Mouse (Mus musculus): ENCODE data around the gene Cdhr5.

The Cdhr5 gene

DNA sequence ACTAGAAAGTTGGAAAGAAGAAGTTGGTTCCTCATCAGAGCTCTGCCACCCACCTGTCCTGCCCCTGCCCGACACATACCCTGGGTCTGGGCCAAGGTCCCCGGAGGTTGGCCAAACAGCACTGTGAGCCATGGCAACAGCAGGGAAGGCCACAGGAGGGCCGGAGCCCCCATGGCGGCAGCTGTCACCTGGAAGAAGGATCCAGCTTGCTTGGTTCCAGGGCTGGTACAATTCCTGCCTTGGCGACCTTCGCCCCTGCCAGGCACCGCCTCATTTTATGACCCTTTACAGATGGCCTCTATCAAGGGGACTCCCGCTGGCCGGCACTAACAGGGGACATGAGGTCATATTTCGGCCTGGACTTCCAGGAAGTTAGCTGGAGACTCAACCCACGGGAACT lies at the start of gene Cdhr5:
TSS of gene Cdhr5 (minus strand) at position 241 of the 400 bp plus-strand sequence.
- peak; percentile 53 to 71 for DNase-seq

DNA sequence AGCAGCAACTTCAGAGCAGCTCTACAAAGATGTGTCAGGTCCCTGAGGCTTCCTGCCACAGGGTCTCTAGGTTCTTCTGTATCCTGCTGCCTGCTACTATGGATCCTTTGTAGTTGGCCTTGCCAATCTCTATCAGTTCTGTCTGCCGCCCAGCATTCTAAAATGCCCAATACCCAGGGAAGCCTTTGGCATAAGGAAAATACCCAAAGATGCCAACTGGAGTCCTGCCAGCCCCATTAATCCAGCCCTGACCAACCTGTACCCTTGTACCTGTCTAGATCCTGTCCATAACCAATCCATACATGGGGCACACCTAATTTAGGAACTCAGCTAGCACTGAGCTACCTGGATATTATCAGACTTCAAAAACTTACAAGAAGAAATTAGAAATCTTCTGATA lies 48.1 kb upstream of the Cdhr5 start:
- no peak for DNase-seq

DNA sequence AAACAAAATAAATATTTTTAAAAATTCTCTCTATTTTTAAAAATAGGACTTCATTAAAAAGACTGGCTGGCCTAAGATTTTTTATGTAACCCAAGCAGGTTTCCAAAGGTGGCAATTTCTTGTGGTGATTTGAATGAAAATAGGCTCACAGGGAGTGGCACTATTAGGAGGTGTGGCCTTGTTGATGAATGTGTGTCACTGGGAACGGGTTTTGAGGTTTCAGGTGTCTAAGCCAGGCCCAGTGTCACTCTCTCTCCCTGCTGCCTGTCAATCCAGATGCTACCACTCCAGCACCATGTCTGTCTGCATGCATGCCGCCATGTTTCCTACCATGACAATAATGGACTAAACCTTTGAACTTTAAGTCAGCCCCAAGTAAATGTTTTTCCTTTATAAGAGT lies 42.9 kb upstream of the Cdhr5 start:
- DNase-seq = no peak

DNA sequence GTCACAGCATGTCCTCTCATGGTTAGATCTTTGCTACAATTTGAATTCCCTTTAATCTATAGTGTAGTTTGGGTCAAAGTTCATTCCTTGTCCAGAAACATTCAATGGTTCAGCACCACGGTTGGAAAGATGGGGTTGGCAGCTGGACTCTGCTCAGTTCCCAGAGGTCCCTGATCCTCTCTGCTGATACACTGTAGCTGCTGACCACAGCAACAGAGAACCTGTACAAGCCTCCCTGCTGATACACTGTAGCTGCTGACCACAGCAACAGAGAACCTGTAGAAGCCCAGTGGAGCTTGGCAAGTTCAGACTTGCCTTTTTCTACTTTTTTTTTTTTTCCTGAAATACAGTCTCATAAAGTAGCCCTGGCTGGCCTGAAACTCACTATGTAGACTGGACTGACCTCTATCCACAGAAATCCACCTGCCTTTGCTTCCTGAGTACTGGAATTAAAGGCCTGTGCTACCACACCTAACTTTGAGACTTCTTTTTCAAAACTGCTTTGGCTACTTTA lies 41.1 kb upstream of the Cdhr5 start:
- no peak for DNase-seq

DNA sequence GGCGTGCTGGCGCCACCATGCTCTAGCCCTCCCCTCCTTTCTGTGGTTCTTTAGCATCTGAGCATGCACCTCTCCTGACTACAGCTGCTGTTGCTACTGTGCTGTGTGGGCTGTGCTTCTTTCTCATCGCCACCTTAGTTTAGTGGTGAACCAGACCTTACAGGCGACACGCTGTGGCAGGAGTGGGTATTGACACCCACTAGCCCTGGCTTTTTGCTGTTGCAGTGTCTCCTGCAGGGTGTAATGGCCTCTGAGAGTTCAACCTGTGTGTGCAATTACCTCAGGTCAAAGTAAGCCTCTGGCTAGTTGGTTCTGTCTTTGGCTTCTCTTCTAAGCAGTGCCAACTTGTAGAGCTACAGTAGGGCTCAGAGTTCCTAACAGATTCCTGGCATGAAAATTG lies 39.4 kb upstream of the Cdhr5 start:
- DNase-seq = peak; percentile 71 to 79

DNA sequence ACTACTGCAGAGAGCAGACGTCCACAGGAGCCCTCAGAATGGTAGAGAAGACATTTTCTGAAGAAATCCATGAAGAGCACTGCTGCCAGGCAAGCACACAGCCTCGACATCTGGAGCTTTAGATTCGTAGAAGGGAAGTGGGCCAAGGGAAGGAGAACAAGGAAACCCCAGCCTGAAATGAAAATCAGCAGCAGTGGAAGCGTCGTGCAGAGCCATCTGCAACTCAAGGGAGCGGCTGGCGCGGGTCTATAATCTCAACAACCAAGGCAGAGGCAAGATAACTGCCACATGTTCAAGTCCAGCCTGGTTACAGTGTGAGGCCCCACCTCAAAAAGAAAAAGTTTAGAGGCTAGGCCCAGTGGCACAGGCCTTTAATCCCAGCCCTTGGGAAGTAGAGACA lies 38.5 kb upstream of the Cdhr5 start:
- no peak for DNase-seq

DNA sequence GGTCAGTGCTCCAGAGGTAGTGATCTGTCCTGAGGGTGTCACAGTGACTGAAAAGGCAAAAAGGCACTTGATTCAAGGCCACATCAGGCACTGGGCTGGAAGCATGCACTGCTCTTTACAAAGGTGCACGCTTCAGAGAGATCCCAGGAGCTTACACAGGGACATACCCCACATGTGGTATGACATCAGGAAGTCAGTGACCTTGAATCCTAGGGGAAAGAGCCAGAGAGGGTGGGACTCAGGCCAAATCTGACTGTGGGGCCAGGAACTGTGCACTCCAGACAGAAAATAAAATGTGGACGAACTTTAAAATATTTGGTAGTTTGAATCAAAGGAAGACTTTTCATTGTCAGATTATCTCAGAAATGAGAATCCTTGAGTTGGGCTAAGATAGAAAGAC lies 37.8 kb upstream of the Cdhr5 start:
- DNase-seq = no peak

DNA sequence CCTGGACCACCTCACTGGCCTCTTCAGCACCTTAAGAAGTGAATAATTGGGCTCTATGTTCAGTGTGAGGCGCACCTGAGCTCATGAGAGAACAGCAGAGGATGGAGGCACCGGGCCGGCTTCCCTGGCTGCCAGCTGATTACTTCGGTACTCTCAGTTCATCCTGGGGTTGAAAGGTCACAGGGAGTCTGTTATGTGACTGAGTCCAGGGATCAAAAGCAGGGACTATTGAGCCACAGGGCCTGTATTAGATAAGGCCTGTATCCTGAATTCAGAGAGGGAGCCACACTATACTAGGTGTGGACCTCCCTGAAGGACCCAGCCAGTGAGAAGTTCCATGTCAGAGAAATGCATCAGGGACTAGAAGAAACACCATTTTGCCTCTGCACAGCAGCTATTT lies 28.0 kb upstream of the Cdhr5 start:
- DNase-seq = no peak

DNA sequence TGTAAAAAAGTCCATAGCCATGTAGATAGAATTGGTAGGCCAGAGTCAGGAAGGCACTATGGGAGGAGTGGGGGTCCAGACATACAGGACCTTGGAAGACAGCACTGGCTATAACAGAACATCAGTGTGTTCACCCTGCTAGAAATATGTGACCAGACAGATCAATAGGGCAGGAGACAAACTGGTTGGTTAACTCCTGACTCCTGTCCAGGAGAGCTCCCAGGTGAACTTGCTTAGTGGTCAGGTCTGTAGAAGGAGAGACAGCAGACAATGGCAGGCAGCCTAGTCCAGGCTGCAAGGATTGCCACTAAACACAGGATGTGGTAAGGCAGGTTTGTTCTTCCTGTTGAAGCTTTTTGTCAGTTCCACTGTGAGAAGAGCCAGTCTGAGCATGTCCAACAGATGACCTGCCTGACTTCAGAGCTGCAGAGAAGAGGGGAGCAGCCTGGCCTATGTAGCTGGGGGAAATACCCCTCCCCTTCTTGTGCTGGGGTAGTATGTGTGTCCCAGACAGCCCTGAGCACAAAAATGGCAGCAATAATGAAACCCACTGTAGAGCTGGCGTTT lies 26.2 kb upstream of the Cdhr5 start:
- no peak for DNase-seq

DNA sequence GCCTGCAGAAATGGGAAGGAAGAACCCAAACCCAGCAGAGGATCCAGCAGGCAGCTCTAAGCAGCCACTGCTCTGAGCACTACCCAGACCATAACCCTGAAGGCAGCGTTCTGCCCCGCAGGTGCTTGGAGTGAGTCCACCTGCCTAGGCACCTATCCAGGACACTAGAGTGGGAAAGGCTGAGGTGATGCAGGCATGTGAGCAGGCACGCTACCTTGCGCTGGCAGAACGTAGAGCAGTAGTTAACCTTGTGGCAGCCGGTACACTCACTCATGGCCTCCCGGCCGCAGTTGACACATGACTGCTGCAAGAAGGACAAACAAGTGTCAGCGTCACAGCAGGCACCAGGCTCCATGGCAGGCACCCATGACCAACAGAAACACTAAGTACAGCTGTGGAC lies 24.8 kb upstream of the Cdhr5 start:
- DNase-seq = no peak

DNA sequence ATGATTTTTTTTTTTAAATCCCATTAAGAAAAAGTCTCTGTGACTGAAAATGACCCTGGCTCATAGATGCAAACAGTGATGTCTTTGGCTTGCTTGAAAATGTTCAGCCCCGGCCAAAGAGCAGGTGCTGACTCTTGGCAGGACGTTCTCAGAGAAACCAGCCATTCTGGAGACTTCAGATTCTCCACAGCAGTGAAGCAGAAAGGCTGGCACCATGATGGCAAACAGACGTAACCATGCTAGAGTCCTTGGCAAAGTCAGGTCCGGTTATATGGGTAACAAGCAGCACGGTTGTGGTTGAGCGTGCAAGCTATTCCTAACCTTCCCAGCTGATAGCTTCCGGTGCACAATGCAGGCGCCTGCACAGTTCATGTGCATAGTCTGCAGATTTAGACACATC lies 22.6 kb upstream of the Cdhr5 start:
- DNase-seq = no peak

DNA sequence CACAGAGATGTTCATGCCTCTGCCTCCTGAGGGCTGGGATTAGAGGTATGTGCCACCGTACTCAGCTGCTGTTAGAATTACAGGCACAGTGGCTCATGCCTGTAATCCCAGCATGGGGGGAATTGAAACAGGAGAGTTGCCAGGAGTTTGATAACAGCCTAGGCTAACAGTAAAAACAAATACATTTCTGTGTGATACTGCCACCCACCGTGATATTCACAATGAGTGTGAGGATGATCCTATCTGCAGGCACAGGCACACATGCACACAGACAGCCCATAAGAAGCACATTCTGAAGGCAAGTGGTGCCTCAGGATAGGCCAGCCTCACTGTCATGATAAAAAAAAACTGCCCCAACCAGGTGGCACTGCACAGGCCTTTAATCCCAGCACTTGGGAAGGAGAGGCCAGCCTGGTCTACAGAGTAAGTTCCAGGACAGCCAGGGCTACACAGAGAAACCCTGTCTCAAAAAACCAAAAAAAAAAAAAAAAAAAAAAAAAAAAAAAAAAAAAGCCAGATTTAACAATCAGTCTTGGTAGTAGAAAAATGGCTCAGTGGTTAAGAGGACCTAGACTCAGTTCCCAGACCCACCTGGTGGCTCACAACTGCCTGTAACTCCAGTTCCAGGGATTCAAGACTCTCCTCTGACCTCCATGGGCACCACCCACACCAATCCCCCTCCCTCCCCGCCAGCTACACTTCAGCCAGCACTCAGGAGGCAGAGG lies 21.5 kb upstream of the Cdhr5 start:
- DNase-seq = no peak

DNA sequence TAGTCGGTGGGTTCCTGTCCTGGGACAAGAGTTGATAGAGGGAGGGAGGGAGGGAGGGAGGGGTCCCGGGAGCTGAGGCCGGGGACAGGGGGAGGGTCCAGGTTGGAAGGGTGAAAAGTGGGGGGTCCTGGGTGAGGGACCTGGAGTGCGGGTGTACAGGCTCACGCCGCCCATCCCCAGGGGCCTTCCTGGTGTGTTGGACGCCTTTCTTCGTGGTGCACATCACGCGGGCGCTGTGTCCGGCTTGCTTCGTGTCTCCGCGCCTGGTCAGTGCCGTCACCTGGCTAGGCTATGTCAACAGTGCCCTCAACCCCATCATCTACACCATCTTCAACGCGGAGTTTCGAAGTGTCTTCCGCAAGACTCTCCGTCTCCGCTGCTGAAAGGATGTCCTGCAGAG lies 17.9 kb upstream of the Cdhr5 start:
- peak in 1 of 2 experiments; percentile 16 for DNase-seq

DNA sequence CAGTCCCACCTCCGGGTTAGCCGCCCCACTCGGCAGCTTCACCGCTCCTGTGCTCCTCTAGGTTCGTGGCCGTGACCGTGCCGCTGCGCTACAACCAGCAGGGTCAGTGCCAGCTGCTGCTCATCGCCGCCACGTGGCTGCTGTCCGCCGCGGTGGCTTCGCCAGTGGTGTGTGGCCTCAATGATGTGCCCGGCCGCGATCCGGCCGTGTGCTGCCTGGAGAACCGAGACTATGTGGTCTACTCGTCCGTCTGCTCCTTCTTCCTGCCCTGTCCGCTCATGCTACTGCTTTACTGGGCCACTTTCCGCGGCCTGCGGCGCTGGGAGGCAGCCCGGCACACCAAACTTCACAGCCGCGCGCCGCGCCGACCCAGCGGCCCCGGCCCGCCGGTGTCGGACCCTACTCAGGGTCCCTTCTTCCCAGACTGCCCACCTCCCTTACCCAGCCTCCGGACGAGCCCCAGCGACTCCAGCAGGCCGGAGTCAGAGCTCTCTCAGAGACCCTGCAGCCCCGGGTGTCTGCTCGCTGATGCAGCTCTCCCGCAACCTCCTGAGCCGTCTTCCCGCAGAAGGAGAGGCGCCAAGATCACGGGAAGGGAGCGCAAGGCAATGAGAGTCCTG lies 17.4 kb upstream of the Cdhr5 start:
- peak; percentile 56 to 66 for DNase-seq

DNA sequence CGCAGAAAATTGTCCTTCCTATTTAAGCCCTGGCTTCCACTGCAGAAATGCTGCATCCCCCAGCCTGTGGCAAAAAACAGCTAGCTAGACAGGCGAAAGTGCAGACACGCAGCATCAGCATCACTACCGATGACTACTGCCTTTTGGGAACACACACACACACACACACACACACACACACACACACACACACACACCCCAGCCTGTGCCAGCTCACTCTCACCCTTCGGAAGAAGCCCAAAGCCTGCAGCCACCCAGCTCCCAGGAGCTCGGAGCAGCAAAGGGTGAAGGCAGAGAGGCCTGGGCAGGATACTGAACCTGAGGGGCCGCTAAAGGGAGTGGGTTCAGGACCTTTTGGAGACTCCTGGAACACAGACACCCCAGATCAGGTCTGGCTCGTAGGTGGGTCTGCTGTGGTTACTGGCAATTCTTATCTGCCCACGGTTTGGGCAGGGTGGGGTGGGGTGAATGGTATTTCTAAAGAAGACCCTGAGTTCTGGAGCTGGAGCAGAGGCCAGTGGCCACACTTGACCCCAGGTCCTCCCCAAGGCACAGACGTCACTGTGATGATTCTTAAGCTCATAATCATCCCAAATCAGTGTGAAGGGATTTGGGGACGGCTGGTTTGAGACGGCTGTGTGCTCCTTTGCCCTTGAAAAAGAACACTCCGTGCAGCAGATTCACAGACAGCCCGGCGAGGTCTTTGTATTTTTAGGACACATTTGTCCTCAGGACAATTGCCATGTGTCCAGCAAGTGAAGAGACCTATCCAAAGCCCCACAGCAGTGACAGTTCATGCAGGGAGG lies 16.2 kb upstream of the Cdhr5 start:
- no peak for DNase-seq

DNA sequence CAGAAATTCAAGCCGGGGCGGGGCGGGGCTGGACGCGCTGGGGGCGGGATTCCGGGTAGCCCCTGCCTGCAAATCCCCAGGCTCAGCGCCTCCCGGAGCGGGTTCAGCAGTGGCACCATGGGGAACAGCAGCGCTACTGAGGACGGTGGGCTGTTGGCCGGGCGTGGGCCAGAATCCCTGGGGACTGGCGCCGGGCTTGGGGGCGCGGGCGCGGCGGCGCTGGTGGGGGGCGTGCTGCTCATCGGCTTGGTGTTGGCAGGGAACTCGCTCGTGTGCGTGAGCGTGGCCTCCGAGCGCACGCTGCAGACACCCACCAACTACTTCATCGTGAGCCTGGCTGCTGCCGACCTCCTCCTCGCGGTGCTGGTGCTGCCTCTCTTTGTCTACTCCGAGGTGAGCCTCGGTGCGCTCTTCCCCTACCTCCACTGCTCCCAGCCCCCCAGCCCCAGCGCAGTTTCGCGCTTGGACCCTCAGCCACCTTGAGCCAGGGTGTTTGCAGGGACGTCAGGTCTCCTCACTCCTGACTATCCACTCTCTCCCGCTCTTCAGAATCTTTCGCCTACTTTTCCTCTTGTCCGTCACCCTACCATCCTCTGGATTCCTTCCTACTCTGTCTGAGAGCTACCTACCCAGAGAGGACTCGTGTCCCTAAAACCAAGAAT lies 15.5 kb upstream of the Cdhr5 start, which contains the start of gene Drd4:
TSS of gene Drd4 (plus strand) at position 86 of the 662 bp plus-strand sequence.
- DNase-seq = peak; percentile 67 to 73

DNA sequence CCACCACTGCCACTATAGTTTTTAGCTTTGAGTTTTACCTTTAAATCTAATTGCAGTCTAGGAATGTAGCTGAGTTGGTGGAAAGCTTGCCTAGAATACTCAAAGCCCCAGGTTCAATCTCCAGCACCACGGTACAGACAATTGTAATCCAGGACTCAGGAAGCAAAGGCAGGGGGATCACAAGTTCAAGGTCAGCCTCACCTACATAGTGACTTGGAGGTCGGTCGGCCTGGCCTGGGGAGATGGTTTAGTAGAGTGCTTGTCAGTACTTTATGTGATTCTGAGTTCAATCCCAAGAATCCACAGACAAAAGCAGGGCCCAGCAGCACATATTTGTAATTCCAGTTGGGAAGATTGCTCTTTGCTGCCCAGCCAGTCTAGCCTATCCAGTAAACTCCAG lies 11.5 kb upstream of the Cdhr5 start:
- DNase-seq = no peak

DNA sequence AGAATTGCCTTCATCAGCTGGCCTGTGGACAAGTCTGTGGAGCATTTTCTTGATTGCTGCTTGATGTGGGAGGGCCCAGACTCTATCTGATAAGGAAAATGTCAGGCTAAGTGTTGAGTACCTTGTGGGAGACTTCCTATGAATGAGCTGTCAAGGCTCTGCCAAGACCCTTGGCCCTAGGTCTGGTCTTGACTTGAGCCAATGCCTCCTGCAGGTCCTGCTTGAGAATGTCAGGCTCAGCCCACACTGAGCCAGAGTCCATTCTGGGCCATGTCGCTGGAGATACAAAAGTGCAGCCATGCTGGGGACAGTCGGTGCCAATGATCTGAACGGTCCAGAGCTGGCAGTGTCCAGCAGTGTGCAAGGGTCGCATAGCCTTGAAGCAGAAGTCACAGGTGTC lies 6.2 kb upstream of the Cdhr5 start:
- no peak for DNase-seq

DNA sequence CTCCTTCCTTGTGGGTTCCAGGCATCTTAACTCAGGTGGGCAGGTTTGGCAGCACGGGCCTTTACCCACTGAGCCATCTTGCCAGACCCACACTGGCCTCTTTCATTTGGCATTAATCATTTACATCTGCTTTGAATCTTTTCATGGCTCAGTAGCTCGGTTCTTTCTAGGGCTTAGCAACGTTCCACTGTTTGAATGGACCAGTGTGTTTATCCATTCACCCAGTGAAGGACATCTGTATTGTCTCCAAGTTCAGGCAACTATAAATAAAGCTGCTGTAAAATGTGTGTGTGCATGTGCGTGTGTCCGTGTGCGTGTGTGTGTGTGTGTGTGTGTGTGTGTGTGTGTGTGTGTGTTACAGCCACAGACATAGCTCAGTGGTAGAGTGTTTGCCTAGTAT lies 4.9 kb upstream of the Cdhr5 start:
- DNase-seq = peak in 1 of 2 experiments; percentile 51

DNA sequence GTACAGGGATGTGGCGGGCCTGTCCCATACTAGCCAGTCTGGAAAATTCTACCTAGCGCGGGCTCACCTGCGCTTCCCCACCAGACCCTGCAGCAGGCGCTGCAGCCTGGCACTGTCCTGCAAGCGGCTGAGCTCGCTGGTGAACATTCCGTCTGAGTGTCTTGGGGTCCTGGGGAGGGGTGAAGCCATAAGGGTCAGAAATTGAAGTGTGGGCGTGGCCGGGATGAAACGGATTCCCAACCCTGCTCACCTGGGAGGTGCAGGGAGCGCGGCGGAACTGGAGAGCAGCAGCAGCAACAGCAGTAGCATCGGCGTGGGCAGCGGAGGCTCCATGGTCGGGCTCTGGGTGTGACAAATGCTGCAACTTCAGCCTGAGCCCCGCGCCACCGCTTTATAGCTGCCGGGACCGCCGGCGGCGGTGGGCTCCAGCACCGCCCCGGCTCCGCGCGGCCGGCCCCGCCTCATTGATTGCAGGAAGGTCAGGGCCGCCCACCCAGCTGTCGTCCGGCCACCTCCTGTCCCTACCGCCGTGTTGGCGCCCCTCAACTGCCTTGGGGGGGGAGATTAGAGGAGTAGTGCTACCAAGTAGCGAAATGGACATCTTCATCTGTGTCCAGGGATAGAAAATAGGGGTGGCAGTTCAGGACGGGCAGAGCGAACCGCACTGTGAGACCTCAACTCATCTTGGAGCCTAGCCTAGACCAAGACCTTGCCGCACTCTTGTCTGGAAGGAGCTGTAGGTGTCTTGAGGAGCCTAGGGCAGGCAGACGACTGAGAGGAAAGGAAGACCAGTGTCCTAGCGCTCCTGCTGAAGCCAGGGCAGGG lies 2.4 kb upstream of the Cdhr5 start, which contains the start of gene Sct:
TSS of gene Sct (minus strand) at position 368 of the 825 bp plus-strand sequence.
- peak; percentile 64 to 76 for DNase-seq

All from kidney, postnatal 4 days (tissue).